Mouse (Mus musculus): ENCODE data around the gene Larp1b. TPM values are rescaled to one million over a fixed set of nuclear protein-coding genes. Genes with fewer than 3 reads are reported as not detected.

Larp1b gene
- total RNA-seq, 2 experiments from 2014 or later, result 69.4 to 78.9 TPM

DNA sequence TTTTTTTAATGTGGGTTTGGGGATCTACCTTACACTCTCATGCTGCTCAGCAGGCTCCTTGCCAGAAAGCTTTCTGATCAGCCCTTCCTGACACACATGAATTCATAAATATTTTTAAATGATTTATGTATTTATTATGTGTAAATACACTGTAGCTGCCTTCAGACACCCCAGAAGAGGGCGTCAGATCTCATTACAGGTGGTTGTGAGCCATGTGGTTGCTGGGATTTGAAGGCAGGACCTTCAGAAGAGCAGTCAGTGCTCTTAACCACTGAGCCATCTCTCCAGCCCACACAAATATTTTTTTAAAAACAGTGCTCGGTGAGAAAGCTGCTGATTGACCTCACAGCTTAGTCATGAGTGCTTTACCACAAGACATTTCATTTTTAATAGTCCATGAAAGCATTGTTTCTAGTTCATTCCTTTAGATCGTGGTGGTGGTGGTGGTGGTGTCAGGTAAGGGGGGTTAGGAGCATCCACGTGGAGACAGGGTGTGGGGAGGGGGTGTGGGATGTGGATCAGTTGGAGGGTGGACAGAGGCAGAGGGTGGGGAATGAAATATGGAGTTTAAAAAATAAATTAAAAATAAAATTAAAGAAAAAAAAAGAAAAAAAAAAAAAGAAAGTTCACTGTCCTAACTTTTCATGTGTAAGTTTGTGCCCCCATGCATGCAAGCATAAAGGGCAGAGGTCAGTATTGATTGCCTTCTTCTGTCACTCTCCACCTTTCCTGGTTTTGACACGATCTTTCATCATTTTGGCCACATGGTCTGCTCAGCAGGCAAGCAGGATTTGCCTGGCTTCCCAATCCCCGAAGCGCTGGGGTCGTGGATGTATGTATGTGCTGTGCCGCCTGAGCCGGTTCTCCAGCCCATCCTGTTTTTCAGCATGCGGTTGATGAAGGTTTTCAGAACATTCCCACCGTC lies 81.9 kb downstream of the Larp1b start:
- Histone ChIP-seq H3K27ac (no peak overlapping the region), H3K4me3 (no peak overlapping the region)
- DNase-seq, result no peak
- TF ChIP-seq CTCF (IDR thresholded peaks at IDR 0.05), result no peak
- intact Hi-C loops (cut with DNase I), result no loop called here

- no peak overlapping the region for H3K4me3 ChIP-seq
- DNase-seq, result no peak
- H3K27ac ChIP-seq, result no peak overlapping the region
- TF ChIP-seq CTCF (IDR thresholded peaks at IDR 0.05), result no peak
- intact Hi-C loops (cut with DNase I), result no loop called here
Measured at GRCm38 (mm10) chr3:41038297-41038916, 88.8 kb downstream of the Larp1b start.

DNA sequence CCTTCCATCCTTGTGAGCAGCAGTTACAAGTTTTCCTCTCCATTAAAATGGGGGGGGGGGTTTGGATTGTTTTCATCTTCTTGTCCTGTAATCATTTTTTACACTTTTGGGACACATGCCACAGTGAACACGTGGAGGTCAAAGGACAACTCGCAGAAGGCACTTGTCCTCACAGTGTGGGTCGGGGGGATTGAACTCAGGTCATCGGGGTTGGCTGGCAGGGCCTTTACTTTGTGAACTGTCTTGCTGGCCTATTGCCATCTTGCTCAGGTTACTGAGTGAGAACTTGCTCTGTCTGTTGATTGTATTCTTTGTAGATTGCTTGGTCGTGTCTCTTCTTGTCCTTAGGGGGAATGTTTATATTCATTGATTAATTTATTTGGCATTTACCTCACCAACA lies 91.6 kb downstream of the Larp1b start:
- intact Hi-C loops (cut with DNase I), result loop anchor here (5.0 kb wide), 1 partner anchor 556 kb away; no protein-coding TSS in a partner anchor
- H3K4me3 ChIP-seq, result no peak overlapping the region
- DNase-seq, result no peak
- TF ChIP-seq CTCF (IDR thresholded peaks at IDR 0.05), result no peak
- H3K27ac ChIP-seq, result no peak overlapping the region

DNA sequence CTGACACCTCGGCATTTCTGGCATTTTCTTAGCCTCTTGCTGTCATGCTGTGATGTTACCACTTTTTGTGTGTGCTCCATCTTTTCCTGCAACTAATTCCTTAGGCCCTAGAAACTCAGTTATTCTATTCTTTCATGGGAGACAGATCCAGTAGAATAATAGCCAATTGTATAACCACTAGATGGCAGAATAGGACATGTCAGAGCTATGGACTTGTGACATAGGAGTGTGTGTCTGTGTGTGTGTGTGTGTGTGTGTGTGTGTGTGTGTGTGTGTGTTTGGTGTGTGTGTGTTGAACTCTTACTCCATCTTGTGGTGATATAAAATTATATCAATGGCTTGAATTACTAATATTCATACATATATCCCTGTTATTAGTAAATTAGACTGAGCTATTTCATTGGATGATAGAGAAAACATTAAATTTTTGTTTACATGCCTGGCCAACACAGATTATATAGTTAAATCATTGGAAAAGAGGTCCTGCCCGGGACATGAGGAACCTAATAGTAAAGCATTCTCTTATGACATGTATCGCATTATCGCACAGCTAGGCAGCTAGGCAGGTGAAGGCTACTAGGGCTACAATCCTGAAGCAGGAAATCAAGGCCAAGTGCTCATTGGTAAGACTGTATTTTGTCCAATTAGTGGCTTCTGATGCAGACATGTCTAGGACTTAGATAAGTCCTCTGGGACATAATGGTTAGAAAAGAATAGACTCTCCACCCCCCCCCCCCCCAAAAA lies 92.7 kb downstream of the Larp1b start:
- intact Hi-C loops (cut with DNase I), result loop anchor here (5.0 kb wide), 1 partner anchor 555 kb away; no protein-coding TSS in a partner anchor
- TF ChIP-seq CTCF (IDR thresholded peaks at IDR 0.05), result peak; percentile 56
- Histone ChIP-seq H3K27ac (no peak overlapping the region), H3K4me3 (no peak overlapping the region)
- DNase-seq, result no peak

- Histone ChIP-seq H3K27ac (no peak overlapping the region), H3K4me3 (no peak overlapping the region)
- DNase-seq, result no peak
- no peak for TF ChIP-seq CTCF (IDR thresholded peaks at IDR 0.05)
- intact Hi-C loops (cut with DNase I), result loop anchor here (5.0 kb wide), 1 partner anchor 553 kb away; no protein-coding TSS in a partner anchor
Measured at GRCm38 (mm10) chr3:41043756-41044354, 94.2 kb downstream of the Larp1b start.

DNA sequence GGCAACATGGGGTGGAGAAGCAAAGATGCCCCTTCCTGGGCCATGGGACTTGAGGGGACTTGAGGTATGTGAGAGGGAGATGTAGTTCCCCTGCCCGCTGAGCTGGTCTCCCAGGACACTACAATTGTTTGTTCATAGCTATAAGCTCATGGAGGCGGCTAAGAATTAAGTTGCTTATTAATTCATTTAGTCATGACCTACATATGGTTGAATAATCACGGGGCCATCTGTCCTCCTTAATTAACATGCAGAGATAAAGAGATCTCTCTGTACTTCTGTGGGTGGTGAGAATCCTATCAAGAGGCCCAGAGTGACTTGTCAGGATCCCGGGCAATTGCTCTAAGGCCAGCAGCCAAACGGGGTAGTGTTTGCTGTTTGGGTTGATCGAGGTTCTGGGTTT lies 98.2 kb downstream of the Larp1b start:
- no peak overlapping the region for H3K27ac ChIP-seq
- DNase-seq, result no peak
- no peak overlapping the region for H3K4me3 ChIP-seq
- intact Hi-C loops (cut with DNase I), result no loop called here
- no peak for TF ChIP-seq CTCF (IDR thresholded peaks at IDR 0.05)

- no peak overlapping the region for H3K4me3 ChIP-seq
- DNase-seq, result no peak
- intact Hi-C loops (cut with DNase I), result no loop called here
- TF ChIP-seq CTCF (IDR thresholded peaks at IDR 0.05), result no peak
- no peak overlapping the region for H3K27ac ChIP-seq
Measured at GRCm38 (mm10) chr3:41053334-41053733, 103.7 kb downstream of the Larp1b start.

DNA sequence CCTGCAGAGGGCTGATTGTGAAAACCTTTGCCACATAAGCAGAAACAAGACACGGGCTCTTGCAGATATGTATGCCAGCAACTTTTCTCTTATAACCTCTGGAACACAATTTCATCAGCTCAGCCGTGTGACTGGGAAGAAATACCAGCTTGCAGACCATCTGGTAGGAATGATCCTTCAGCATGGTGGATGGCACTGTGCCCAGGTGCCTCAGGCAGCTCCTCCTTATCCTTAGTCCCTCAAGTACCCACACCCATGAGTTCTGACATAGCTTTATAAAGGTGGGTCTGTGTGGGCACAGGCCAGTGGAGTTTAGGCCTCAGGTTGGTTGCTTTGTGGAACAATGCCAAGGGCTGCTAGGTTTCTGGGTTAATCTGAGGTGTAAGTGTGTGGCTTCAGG lies 108.8 kb downstream of the Larp1b start:
- Histone ChIP-seq H3K4me3 (no peak overlapping the region), H3K27ac (no peak overlapping the region)
- TF ChIP-seq CTCF (IDR thresholded peaks at IDR 0.05), result no peak
- intact Hi-C loops (cut with DNase I), result no loop called here
- DNase-seq, result peak; percentile 42

- Histone ChIP-seq H3K4me3 (no peak overlapping the region), H3K27ac (no peak overlapping the region)
- TF ChIP-seq CTCF (IDR thresholded peaks at IDR 0.05), result no peak
- DNase-seq, result no peak
- intact Hi-C loops (cut with DNase I), result no loop called here
Measured at GRCm38 (mm10) chr3:41059249-41059648, 109.6 kb downstream of the Larp1b start.

- no peak for DNase-seq
- TF ChIP-seq CTCF (IDR thresholded peaks at IDR 0.05), result no peak
- no peak overlapping the region for H3K27ac ChIP-seq
- intact Hi-C loops (cut with DNase I), result no loop called here
- H3K4me3 ChIP-seq, result no peak overlapping the region
Measured at GRCm38 (mm10) chr3:41061831-41062565, 112.4 kb downstream of the Larp1b start.

GRCm38 (mm10) chr3:41062758-41063157 lies 113.1 kb downstream of the Larp1b start:
- DNase-seq, result no peak
- intact Hi-C loops (cut with DNase I), result no loop called here
- H3K4me3 ChIP-seq, result no peak overlapping the region
- no peak for TF ChIP-seq CTCF (IDR thresholded peaks at IDR 0.05)
- H3K27ac ChIP-seq, result no peak overlapping the region

- no peak overlapping the region for H3K4me3 ChIP-seq
- peak overlapping the region; percentile 20; the same call in 1 of the 2 replicates for H3K27ac ChIP-seq
- DNase-seq, result no peak
- intact Hi-C loops (cut with DNase I), result no loop called here
- no peak for TF ChIP-seq CTCF (IDR thresholded peaks at IDR 0.05)
Measured at GRCm38 (mm10) chr3:41065320-41065719, 115.7 kb downstream of the Larp1b start.

Data from gastrocnemius, adult 2 months (tissue).